Mouse (Mus musculus) layer of hippocampus, adult 9-10 months (tissue): ENCODE data around the gene Sphkap.

ENCODE experiments used
- DNase-seq: peaks from one replicate; pipeline ENCODE4 v3.0.0; 2022; ENCODE audit warnings: low spot score

The Sphkap gene

GRCm38 (mm10) chr1:83408021-83408464 lies at the start of gene Sphkap:
TSS of gene Sphkap (minus strand) at chr1:83408200.
- no peak for DNase-seq

GRCm38 (mm10) chr1:83451291-83451690 lies 43.3 kb upstream of the Sphkap start:
- DNase-seq = no peak

- no peak for DNase-seq
Observed at GRCm38 (mm10) chr1:83440422-83440821, 32.4 kb upstream of the Sphkap start.

GRCm38 (mm10) chr1:83433932-83434331 lies 25.9 kb upstream of the Sphkap start:
- no peak for DNase-seq

- DNase-seq = no peak
Observed at GRCm38 (mm10) chr1:83429866-83430265, 21.9 kb upstream of the Sphkap start.

- DNase-seq = no peak
Observed at GRCm38 (mm10) chr1:83407616-83408015, 384 bp downstream of the Sphkap start.

GRCm38 (mm10) chr1:83406882-83407549 lies 984 bp downstream of the Sphkap start:
- DNase-seq = no peak

GRCm38 (mm10) chr1:83401079-83401478 lies 6.9 kb downstream of the Sphkap start:
- DNase-seq = no peak

GRCm38 (mm10) chr1:83396284-83396683 lies 11.7 kb downstream of the Sphkap start:
- DNase-seq = no peak

GRCm38 (mm10) chr1:83395559-83395958 lies 12.4 kb downstream of the Sphkap start:
- no peak for DNase-seq

GRCm38 (mm10) chr1:83389419-83389818 lies 18.6 kb downstream of the Sphkap start:
- no peak for DNase-seq

GRCm38 (mm10) chr1:83377404-83377803 lies 30.6 kb downstream of the Sphkap start:
- no peak for DNase-seq

- DNase-seq = no peak
Observed at GRCm38 (mm10) chr1:83366456-83366855, 41.5 kb downstream of the Sphkap start.

- no peak for DNase-seq
Observed at GRCm38 (mm10) chr1:83362168-83362567, 45.8 kb downstream of the Sphkap start.

- no peak for DNase-seq
Observed at GRCm38 (mm10) chr1:83346453-83346852, 61.5 kb downstream of the Sphkap start.

- DNase-seq = no peak
Observed at GRCm38 (mm10) chr1:83345572-83345971, 62.4 kb downstream of the Sphkap start.

GRCm38 (mm10) chr1:83345069-83345468 lies 62.9 kb downstream of the Sphkap start:
- no peak for DNase-seq

GRCm38 (mm10) chr1:83342726-83343250 lies 65.2 kb downstream of the Sphkap start:
- no peak for DNase-seq

GRCm38 (mm10) chr1:83339358-83339757 lies 68.6 kb downstream of the Sphkap start:
- no peak for DNase-seq

GRCm38 (mm10) chr1:83316917-83317316 lies 91.1 kb downstream of the Sphkap start:
- DNase-seq = no peak

GRCm38 (mm10) chr1:83315146-83315545 lies 92.9 kb downstream of the Sphkap start:
- DNase-seq = no peak

GRCm38 (mm10) chr1:83311607-83312295 lies 96.2 kb downstream of the Sphkap start:
- DNase-seq = no peak
